Mouse (Mus musculus): Measurements from ENCODE around the gene Polr3e. TPM values are rescaled to one million over a fixed set of nuclear protein-coding genes. Genes with fewer than 3 reads are reported as not detected.

The Polr3e gene
- polyA plus RNA-seq, 1 experiment = 12.0 TPM

DNA sequence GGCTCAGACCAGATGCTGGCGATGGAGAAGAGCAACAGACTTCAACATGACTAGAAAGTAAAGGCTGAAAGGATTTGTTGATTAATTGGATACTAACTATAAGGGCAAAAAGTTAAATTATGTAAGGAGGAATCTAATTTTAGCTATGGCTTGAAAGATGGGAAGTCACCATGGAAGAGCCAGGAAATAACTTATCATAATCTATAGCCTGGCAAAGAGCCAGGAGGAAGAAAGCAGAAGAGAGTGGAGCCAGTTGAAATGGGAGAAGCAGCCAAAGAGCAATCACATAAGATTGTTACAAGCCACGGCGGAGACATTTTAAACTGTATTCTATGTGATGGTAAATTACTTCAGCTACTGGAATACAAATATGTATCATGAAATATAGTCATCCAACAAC is 56.5 kb downstream of the Polr3e start:
- Histone ChIP-seq H3K4me2 (ENCODE audit: low read depth) (no peak overlapping the region), H3ac (ENCODE audit: control insufficient read depth, insufficient read length) (no peak overlapping the region), H3K36me3 (ENCODE audit: control insufficient read depth, insufficient read depth) (no peaks in the 10 kb centered on the region), H3K79me2 (ENCODE audit: control insufficient read depth, insufficient read depth) (peaks cover 53% of the 10 kb centered on the region), H3K4me3 (no peak overlapping the region), H3K27me3 (ENCODE audit: control insufficient read depth, insufficient read depth, insufficient read length) (no peaks in the 10 kb centered on the region)
- TF ChIP-seq POLR2A (IDR thresholded peaks at IDR 0.05; ENCODE audit: insufficient read length, low read depth) = no peak
- no peak for TF ChIP-seq REST (IDR thresholded peaks at IDR 0.05; ENCODE audit: insufficient read depth, insufficient read length)
- no peak for TF ChIP-seq SRF (IDR thresholded peaks at IDR 0.05; ENCODE audit: control insufficient read depth, insufficient read length, low read depth)
- no peak for TF ChIP-seq E2F4 (IDR thresholded peaks at IDR 0.05; ENCODE audit: insufficient read depth)
- no peak for TF ChIP-seq CEBPB (IDR thresholded peaks at IDR 0.05; ENCODE audit: insufficient read depth, poor library complexity, severe bottlenecking)
- no peak for TF ChIP-seq MYOG (IDR thresholded peaks at IDR 0.05; ENCODE audit: control insufficient read depth in 1 of 3, insufficient read depth in 1 of 3, insufficient read length in 2 of 3, low read depth in 2 of 3)
- TF ChIP-seq MAX (IDR thresholded peaks at IDR 0.05; ENCODE audit: low read depth) = no peak
- TF ChIP-seq TCF12 (IDR thresholded peaks at IDR 0.05; ENCODE audit: insufficient read depth, poor library complexity, severe bottlenecking) = no peak
- no peak for TF ChIP-seq MYOD1 (IDR thresholded peaks at IDR 0.05; ENCODE audit: control insufficient read depth in 1 of 3, insufficient read length in 2 of 3, low read depth in 2 of 3)
- no peak for TF ChIP-seq TCF3 (IDR thresholded peaks at IDR 0.05; ENCODE audit: insufficient read length, low read depth)
- no peak for TF ChIP-seq POLR2AphosphoS2 (IDR thresholded peaks at IDR 0.05; ENCODE audit: insufficient read length, low read depth)
- TF ChIP-seq USF1 (IDR thresholded peaks at IDR 0.05; ENCODE audit: low read depth) = no peak

DNA sequence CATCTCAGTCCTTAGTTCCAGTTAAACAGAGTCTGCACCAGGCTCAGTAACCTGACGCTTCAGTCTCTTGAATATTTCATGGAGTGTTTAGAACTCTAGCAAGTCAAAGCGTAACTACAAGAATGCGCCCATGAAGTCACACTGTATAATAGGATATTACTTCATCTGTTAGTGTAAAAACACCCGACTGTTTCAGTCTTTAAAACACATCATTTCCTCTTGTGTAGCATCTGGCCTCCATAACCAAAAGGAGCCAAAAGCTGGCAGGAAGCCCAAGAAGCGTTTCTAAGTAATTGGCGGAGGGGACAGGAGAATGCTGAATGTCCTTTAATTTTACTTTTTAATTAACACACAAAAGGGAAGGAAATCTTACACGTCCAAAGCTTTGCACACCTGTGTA is 59.5 kb downstream of the Polr3e start:
- H3ac ChIP-seq (ENCODE audit: control insufficient read depth, insufficient read length) = no peak overlapping the region
- peaks cover 72% of the 10 kb centered on the region for H3K79me2 ChIP-seq (ENCODE audit: control insufficient read depth, insufficient read depth)
- no peak overlapping the region for H3K4me3 ChIP-seq
- H3K4me2 ChIP-seq (ENCODE audit: low read depth) = peak overlapping the region; percentile 12
- H3K36me3 ChIP-seq (ENCODE audit: control insufficient read depth, insufficient read depth) = no peaks in the 10 kb centered on the region
- TF ChIP-seq MYOG (IDR thresholded peaks at IDR 0.05; ENCODE audit: control insufficient read depth in 1 of 3, insufficient read depth in 1 of 3, insufficient read length in 2 of 3, low read depth in 2 of 3) (no peak), MYOD1 (IDR thresholded peaks at IDR 0.05; ENCODE audit: control insufficient read depth in 1 of 3, insufficient read length in 2 of 3, low read depth in 2 of 3) (no peak), POLR2AphosphoS2 (IDR thresholded peaks at IDR 0.05; ENCODE audit: insufficient read length, low read depth) (no peak), USF1 (IDR thresholded peaks at IDR 0.05; ENCODE audit: low read depth) (no peak), SRF (IDR thresholded peaks at IDR 0.05; ENCODE audit: control insufficient read depth, insufficient read length, low read depth) (no peak), CEBPB (IDR thresholded peaks at IDR 0.05; ENCODE audit: insufficient read depth, poor library complexity, severe bottlenecking) (no peak), E2F4 (IDR thresholded peaks at IDR 0.05; ENCODE audit: insufficient read depth) (no peak)
- H3K27me3 ChIP-seq (ENCODE audit: control insufficient read depth, insufficient read depth, insufficient read length) = no peaks in the 10 kb centered on the region

DNA sequence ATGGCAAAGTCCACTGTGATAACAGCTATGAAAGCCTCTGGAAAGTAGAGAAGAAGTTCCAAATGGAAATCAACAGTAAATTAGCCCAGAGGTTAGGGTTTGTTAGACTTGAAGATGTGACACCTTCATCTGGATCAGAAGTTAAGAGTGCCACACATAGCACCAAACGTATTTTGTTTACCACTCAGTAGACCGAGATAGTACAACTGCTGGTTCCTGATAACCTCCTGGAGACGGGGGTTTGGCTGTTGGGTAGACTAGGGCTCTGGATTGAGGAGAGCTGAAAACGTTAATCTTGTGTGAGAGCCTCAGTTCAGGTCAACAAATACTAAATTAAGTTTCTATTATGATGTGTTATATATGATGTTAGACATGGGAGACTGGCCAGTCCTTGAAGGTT is 62.5 kb downstream of the Polr3e start:
- no peak for TF ChIP-seq POLR2A (IDR thresholded peaks at IDR 0.05; ENCODE audit: insufficient read length, low read depth)
- TF ChIP-seq POLR2AphosphoS2 (IDR thresholded peaks at IDR 0.05; ENCODE audit: insufficient read length, low read depth) = no peak
- no peak for TF ChIP-seq MYOD1 (IDR thresholded peaks at IDR 0.05; ENCODE audit: control insufficient read depth in 1 of 3, insufficient read length in 2 of 3, low read depth in 2 of 3)
- TF ChIP-seq CEBPB (IDR thresholded peaks at IDR 0.05; ENCODE audit: insufficient read depth, poor library complexity, severe bottlenecking) = no peak
- Histone ChIP-seq H3K36me3 (ENCODE audit: control insufficient read depth, insufficient read depth) (no peaks in the 10 kb centered on the region), H3K4me3 (no peak overlapping the region), H3K79me2 (ENCODE audit: control insufficient read depth, insufficient read depth) (peaks cover 49% of the 10 kb centered on the region), H3ac (ENCODE audit: control insufficient read depth, insufficient read length) (no peak overlapping the region), H3K27me3 (ENCODE audit: control insufficient read depth, insufficient read depth, insufficient read length) (no peaks in the 10 kb centered on the region), H3K4me2 (ENCODE audit: low read depth) (no peak overlapping the region)

DNA sequence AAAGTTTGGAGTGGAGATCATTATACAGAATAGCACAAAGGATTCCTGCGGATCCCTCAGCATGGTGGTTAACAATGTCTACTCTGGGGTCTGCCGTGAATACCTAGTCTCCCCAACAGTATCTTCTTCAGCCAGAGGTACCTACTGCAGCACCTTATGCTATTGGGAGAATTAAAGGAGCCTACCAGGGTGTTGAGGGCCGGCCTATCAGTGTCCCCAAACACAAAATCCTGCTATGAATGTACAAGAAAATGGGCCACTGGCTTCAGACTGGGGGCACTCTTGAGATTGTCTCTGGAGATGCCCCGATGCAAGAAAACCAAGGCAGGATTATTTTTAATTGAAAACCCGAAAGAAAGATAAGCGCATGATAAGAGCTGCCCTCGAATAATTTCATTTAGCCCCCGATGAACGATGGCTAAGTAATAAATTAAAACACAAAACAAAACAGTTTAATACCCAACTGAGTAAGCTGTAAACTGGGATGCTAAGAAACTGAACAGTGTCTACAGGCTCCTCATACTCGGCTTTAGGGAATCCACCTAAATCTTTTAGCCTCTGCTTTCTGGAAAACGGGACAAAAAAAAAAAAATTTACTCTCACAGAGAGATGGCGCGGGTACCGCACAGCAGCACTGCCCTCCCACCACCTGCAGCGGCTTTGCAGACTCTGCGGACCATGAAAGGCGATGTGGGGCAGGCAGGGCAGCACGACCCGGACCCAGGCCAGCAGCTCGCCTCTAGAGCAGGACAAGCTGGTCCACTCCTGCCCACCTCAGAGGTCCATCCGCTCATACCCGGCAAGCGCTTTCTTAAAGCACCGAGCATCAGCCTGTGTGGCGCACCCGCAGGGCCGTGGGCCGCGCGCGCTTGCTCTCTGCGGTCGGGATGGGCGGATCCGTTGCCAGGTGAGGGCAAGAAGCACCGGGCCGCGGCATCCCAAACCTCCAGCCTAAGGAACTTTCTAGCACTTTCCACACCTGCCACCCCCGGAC is 63.7 kb downstream of the Polr3e start:
- Histone ChIP-seq H3K79me2 (ENCODE audit: control insufficient read depth, insufficient read depth) (peaks cover 38% of the 10 kb centered on the region), H3ac (ENCODE audit: control insufficient read depth, insufficient read length) (peak overlapping the region; percentile 45), H3K4me3 (peak overlapping the region; percentile 53), H3K27me3 (ENCODE audit: control insufficient read depth, insufficient read depth, insufficient read length) (no peaks in the 10 kb centered on the region), H3K4me2 (ENCODE audit: low read depth) (peak overlapping the region; percentile 72), H3K36me3 (ENCODE audit: control insufficient read depth, insufficient read depth) (no peaks in the 10 kb centered on the region)
- no peak for TF ChIP-seq SRF (IDR thresholded peaks at IDR 0.05; ENCODE audit: control insufficient read depth, insufficient read length, low read depth)
- no peak for TF ChIP-seq USF1 (IDR thresholded peaks at IDR 0.05; ENCODE audit: low read depth)
- TF ChIP-seq MYOD1 (IDR thresholded peaks at IDR 0.05; ENCODE audit: control insufficient read depth in 1 of 3, insufficient read length in 2 of 3, low read depth in 2 of 3) = no peak
- TF ChIP-seq CEBPB (IDR thresholded peaks at IDR 0.05; ENCODE audit: insufficient read depth, poor library complexity, severe bottlenecking) = no peak
- no peak for TF ChIP-seq POLR2A (IDR thresholded peaks at IDR 0.05; ENCODE audit: insufficient read length, low read depth)
- TF ChIP-seq MYOG (IDR thresholded peaks at IDR 0.05; ENCODE audit: control insufficient read depth in 1 of 3, insufficient read depth in 1 of 3, insufficient read length in 2 of 3, low read depth in 2 of 3) = no peak
- no peak for TF ChIP-seq TCF3 (IDR thresholded peaks at IDR 0.05; ENCODE audit: insufficient read length, low read depth)
- no peak for TF ChIP-seq TCF12 (IDR thresholded peaks at IDR 0.05; ENCODE audit: insufficient read depth, poor library complexity, severe bottlenecking)
